Mouse (Mus musculus): Measurements from ENCODE around the gene Gm4969.

Gene Gm4969

DNA sequence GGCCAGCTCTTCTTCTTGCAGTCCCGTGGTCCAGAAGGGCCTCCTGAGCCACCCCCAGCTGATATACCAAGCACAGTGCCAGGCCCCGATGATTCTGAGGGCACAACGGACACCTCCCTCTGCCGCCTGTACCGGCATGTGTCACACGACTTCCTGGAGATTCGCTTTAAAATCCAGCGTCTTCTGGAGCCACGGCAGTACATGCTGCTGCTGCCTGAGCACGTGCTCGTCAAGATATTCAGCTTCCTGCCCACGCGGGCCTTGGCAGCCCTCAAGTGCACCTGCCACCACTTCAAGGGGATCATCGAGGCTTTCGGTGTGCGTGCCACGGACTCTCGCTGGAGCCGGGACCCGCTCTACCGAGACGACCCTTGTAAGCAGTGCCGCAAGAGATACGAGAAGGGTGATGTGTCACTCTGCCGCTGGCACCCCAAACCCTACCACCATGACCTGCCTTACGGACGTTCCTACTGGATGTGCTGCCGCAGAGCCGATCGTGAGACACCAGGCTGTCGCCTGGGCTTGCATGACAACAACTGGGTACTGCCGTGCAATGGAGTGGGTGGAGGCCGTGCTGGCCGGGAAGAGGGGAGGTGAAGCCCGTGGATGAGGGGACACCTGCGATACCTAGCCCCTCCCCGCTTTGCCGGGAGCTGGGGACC, 18.6 kb upstream of the Gm4969 start:
- no peak for DNase-seq

DNA sequence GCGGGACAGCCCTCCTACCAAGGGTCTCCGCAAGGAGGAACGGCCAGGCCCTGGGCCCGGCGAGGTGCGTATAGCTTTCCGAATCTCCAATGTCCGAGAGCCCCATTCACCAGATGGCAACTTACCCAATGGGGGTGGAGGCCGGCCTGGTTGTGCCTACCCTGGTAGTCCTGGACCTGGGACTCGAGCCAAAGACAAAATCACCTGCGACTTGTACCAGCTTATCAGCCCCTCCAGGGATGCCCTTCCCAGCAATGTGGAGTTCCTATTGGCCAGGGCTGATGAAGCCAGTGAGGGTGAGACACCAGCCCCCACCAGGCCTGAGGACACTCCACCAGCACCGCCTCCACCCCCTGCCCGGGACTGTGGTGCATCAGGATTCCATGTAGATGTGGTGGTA, 18.0 kb upstream of the Gm4969 start:
- no peak for DNase-seq

DNA sequence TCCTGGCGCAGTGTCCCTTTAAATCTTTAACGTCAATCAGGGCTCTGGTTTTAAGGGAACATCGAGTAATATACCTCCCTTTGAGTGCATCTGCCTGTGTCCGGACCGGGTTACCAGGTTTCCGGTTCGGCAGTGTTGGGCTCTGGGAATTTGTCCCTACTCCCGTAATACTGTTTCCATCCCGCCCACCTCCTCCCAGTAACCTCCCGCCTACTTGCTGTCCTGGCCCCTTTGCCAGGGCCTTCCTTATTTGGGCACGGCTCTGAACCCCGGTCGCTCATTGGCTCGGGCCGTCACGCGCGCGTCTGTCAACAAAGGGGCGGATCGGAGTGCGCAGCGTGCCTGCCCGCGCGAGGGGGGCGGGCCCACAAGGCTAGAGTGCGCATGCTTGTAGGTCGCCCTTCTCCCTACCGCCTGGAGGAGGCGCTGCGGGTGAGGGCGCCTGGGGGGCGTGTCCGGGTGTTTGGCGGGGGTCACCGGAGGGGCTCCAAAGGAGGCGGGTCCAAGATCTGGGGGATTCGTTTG, 13.2 kb upstream of the Gm4969 start:
- DNase-seq = peak; percentile 98 to 99

GRCm38 (mm10) chr7:19130657-19131056, 12.5 kb upstream of the Gm4969 start:
- no peak for DNase-seq

GRCm38 (mm10) chr7:19129396-19129795, 11.2 kb upstream of the Gm4969 start:
- no peak for DNase-seq

DNA sequence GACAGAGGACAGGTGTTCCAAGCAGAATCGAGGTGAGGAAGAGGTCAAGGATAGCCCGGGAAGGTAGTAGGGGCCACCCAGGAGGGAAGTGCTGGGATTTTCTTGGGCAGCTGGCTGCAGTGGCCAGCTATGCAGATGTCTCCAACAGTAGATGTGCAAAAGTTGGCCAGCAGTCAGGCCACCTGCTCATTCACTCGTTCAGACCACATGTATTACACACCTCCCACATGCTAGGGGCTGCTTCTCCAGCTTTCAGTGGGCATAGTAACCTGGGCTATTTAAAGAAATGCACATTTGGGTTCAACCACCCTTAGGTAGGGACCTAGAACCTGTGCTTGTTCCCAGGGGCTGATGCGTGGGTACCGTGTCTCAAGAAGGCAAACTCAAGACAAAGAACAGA, 9.6 kb upstream of the Gm4969 start:
- no peak for DNase-seq

DNA sequence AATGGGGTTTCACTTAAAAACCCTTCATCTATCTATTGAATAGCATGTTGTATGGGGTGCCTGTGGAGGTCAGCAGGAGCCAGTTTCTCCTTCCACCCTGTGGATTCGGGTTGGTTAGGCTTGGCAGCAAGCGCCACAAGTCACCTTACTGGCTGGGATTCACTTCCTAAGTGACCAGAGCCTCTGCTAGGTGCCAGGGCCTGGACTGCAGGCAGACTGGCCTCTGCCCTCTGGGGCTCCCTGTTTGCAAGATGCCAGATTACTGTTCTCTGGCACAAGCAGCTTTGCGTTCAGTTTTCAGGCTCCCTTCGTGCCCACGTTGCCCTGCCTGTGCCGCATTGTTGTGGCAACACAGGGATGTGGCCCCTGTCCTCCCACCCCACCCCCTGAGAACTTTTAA, 6.5 kb upstream of the Gm4969 start:
- DNase-seq = no peak

DNA sequence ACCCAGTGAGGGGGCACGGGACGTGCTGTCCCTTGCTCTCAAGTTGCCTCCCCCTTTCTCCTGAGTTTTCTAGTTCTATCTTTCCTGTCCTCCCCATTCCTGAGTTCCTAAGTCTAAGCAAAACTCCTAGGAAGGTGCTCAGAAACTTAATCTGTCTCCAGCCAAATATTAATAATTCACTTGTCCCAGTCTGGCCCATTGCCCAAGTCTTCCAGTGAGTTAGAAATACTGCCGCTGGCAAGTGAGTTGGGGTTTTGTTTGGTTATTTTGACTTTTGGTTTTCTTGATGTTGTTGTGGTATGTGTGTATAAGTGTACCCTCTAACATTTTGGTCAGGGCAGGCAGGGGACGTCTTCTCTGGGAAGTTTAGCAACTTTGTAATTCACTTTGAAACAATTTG, 3.5 kb upstream of the Gm4969 start:
- DNase-seq = no peak

- peak; percentile 94 to 96 for DNase-seq
Observed at GRCm38 (mm10) chr7:19119631-19120429, 1.7 kb upstream of the Gm4969 start, which contains the start of gene Fbxo46. TSS of gene Fbxo46 (plus strand) at chr7:19119859.

- no peak for DNase-seq
Observed at GRCm38 (mm10) chr7:19119083-19119482, 915 bp upstream of the Gm4969 start.

GRCm38 (mm10) chr7:19109565-19109964, 8.6 kb downstream of the Gm4969 start:
- DNase-seq = no peak

GRCm38 (mm10) chr7:19107436-19107835, 10.7 kb downstream of the Gm4969 start:
- no peak for DNase-seq

- DNase-seq = no peak
Observed at GRCm38 (mm10) chr7:19104486-19104885, 13.7 kb downstream of the Gm4969 start.

- no peak for DNase-seq
Observed at GRCm38 (mm10) chr7:19103741-19104140, 14.4 kb downstream of the Gm4969 start.

GRCm38 (mm10) chr7:19100290-19100689, 17.9 kb downstream of the Gm4969 start:
- no peak for DNase-seq

GRCm38 (mm10) chr7:19098811-19099210, 19.4 kb downstream of the Gm4969 start:
- no peak for DNase-seq

- peak in 1 of 2 experiments; percentile 3 for DNase-seq
Observed at GRCm38 (mm10) chr7:19097863-19098262, 20.3 kb downstream of the Gm4969 start.

DNA sequence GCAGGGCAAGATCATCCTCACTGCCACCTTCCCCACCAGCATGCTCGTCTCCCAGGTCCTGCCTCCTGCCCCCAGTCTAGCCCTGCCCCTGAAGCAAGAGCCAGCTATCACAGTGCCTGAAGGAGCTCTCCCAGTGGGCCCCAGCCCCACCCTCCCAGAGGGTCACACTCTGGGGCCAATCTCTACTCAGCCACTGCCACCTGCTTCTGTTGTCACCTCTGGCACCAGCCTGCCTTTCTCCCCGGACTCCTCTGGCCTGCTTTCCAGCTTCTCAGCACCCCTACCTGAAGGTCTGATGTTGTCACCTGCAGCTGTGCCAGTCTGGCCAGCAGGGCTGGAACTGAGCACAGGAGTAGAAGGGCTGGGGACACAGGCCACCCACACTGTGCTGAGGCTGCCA, 21.0 kb downstream of the Gm4969 start:
- DNase-seq = peak in 1 of 2 experiments; percentile 3

GRCm38 (mm10) chr7:19096421-19096976, 21.7 kb downstream of the Gm4969 start:
- DNase-seq = peak in 1 of 2 experiments; percentile 5

GRCm38 (mm10) chr7:19095751-19096110, 22.4 kb downstream of the Gm4969 start:
- DNase-seq = peak; percentile 76 to 87

DNA sequence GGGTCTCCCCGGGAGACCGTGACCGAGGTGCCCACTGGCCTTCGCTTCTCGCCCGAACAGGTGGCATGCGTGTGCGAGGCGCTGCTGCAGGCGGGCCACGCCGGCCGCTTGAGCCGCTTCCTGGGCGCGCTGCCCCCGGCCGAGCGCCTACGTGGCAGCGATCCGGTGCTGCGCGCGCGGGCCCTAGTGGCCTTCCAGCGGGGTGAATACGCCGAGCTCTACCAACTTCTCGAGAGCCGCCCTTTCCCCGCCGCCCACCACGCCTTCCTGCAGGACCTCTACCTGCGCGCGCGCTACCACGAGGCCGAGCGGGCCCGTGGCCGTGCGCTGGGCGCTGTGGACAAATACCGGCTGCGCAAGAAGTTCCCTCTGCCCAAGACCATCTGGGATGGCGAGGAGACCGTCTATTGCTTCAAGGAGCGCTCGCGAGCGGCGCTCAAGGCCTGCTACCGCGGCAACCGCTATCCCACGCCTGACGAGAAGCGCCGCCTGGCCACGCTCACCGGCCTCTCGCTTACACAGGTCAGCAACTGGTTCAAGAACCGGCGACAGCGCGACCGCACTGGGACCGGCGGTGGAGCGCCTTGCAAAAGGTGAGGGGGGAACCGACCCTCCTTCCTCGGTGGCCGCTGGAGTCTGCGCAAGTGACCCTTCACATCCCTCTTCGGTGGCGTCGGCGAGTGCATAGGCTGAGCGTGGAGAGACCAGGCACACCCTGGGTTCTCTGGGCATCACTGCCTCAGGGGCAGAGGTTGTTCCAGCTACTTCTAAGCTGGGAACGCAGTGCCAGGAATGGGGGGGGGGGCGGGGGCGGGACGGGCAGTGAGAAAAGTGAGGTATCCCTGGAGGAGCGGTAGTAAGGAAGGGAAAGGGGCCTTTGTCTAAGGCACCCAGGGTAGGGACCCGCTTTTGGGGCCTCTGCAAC, 23.1 kb downstream of the Gm4969 start:
- DNase-seq = peak; percentile 71 to 81

- peak; percentile 63 to 77 for DNase-seq
Observed at GRCm38 (mm10) chr7:19094471-19094825, 23.7 kb downstream of the Gm4969 start, which contains the start of gene Six5. TSS of gene Six5 (plus strand) at chr7:19094594.

Measured in lung, postnatal 4 days (tissue).